Mouse (Mus musculus): ENCODE measurements around the gene Mgrn1. TPM values are rescaled to one million over a fixed set of nuclear protein-coding genes. Genes with fewer than 3 reads are reported as not detected.

The Mgrn1 gene
- polyA plus RNA-seq, 1 experiment from 2014 or later: 75.6 TPM

DNA sequence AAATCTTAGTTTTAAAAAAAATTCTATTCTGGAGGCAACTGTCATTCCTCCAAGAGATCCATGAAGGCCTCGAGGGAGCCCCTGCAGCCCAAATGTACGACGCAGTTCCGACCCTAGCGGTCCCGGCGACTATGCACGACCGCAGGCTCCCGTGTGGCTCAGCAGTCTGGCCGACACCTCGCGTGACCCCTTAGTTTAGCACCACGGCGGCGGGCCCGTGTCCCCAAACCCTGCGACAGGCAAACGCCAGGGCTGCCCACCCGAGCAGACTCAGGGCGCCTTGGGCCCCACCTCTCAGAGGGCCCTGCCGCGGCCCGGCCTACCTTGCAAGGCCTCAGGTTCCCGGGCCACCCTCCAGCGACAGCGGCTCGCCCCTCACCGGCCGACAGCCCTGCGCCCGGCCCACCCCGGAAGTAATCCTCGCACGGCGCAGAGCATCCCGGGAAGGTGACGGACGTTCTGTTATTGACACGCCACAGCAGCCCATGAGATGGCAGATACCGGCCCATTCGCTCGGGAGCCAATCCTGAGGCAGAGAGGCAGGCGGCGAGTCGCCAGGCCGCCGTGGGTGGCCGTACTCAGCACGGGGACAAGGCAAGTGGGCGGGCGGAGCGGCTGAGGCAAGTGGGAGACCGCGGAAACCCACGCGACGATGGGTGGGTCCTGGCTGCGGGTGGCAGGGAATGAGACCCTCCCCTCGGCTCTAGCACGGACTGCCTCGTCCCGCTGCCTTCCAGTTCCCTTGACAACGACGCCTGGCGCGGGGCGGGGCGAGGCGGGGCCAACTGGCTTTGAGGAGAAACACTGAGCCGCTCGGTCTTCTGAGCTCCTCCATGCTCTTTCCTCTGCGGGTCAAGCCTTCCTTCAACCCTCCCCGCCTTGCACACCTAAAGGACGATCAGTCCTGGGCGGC is 78.0 kb downstream of the Mgrn1 start, which contains the start of gene Anks3:
Gene Anks3, minus strand, starts transcription at position 409 of the 913 bp plus-strand sequence.
- H3K27me3 ChIP-seq (replicated peaks; ENCODE audit: insufficient read depth, low read length): no peaks in the 10 kb centered on the region
- TF ChIP-seq EP300 (IDR thresholded peaks at IDR 0.05) (no peak), CTCF (IDR thresholded peaks at IDR 0.05) (peak; percentile 19)
- H3K4me3 ChIP-seq (ENCODE audit: low read depth, low read length): peak within 1 kb of the TSS; percentile 76
- no peaks in the 10 kb centered on the region for H3K9me3 ChIP-seq (ENCODE audit: low read length)
- peak within 1 kb of the TSS; percentile 88 for H3K27ac ChIP-seq (ENCODE audit: low read length)
- 1% methylated on average over 68 of the region's 76 CpGs for WGBS
- peak within 1 kb of the TSS; percentile 70 for H3K9ac ChIP-seq (replicated peaks; ENCODE audit: low read depth)
- peak within 1 kb of the TSS; percentile 85 for H3K4me2 ChIP-seq (replicated peaks; ENCODE audit: low read depth, low read length)
- ATAC-seq (peak; percentile 98), DNase-seq (ENCODE audit: low spot score) (peak; percentile 99)
- peaks cover 5% of the 10 kb centered on the region; the same call in 1 of the 2 replicates for H3K4me1 ChIP-seq (ENCODE audit: insufficient read depth, low read depth, low read length)
- 0 out of 2 replicates have a peak, but pooled peaks cover 4% of the 10 kb centered on the region for H3K36me3 ChIP-seq (ENCODE audit: insufficient read depth, low read length)

DNA sequence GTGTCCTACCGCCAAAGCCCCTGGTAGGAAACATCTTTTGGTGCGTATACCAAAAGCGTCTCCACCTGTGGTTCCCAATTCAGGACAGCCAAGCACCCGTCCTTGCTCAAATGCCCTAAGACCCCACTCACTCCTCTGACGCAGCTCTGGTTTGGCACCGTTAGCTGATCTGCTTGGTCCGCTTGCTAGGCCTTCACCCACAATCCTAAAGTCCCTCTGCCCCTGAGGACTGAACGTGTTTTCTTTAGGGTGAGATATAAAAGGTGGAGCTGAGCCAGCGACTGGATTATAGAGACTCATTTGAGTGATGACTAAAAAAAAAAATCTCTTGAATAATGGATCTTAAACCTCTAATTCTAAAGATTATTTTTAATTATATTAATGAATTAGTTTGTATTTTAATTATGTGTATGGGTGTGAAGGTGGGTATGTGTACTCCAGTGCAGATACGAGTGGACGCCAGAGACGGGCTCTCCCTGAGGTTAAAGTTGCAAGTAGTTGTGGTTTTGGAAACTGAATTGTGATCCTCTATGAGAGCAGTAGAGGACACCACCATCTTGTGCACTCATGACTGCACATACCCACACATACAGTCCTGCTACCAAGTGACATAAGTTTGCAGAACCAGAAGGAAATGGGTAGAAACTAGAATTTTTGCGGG is 78.8 kb downstream of the Mgrn1 start:
- TF ChIP-seq CTCF (IDR thresholded peaks at IDR 0.05): no peak
- TF ChIP-seq EP300 (IDR thresholded peaks at IDR 0.05): no peak
- Histone ChIP-seq H3K4me1 (ENCODE audit: insufficient read depth, low read depth, low read length) (peaks cover 5% of the 10 kb centered on the region; the same call in 1 of the 2 replicates), H3K36me3 (ENCODE audit: insufficient read depth, low read length) (no peaks in the 10 kb centered on the region), H3K4me3 (ENCODE audit: low read depth, low read length) (peak overlapping the region; percentile 76), H3K27me3 (replicated peaks; ENCODE audit: insufficient read depth, low read length) (no peaks in the 10 kb centered on the region), H3K9me3 (ENCODE audit: low read length) (no peaks in the 10 kb centered on the region), H3K4me2 (replicated peaks; ENCODE audit: low read depth, low read length) (peak overlapping the region; percentile 85), H3K9ac (replicated peaks; ENCODE audit: low read depth) (peak overlapping the region; percentile 52; the same call in 1 of the 2 replicates), H3K27ac (ENCODE audit: low read length) (peak overlapping the region; percentile 88)
- peak; percentile 24 for DNase-seq (ENCODE audit: low spot score)
- ATAC-seq: no peak
- 19% methylated on average over 13 of the region's 13 CpGs for WGBS

DNA sequence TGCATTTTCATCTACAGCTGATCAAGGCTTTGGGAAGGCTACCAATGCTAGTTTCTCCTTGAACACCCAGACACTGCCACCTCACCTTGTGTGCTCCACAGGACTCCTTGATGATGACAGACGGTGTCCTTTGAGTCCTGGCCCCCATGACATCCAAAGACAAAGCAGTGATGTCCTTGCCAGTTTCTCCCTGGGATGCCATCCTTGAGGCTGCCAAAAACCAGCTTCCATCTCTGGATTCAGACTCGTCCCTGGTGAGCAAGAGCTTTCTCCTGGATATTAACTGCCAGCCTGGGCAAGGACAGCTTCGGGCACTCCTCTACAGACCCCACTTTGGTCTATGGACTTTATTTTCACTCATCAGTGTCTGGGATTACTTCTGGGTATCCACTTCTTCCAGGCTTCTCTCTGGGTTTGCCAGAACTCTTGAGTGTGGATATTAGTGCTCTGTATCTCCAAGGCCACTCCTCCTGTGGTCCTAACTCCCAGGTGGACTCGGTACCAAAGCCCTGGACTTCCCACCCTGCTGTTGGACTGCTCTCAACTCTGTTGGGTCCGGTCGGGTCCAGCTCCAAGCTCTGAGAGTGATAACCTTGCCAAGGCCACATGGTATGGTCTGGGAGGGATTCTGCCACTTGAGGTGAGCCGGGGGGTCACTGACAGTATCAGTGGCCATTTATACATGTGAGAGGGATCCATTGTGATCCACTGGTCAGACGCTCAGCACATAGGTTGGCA is 79.5 kb downstream of the Mgrn1 start:
- Histone ChIP-seq H3K27me3 (replicated peaks; ENCODE audit: insufficient read depth, low read length) (no peaks in the 10 kb centered on the region), H3K4me2 (replicated peaks; ENCODE audit: low read depth, low read length) (peak overlapping the region; percentile 85; the same call in 1 of the 2 replicates), H3K4me1 (ENCODE audit: insufficient read depth, low read depth, low read length) (peaks cover 5% of the 10 kb centered on the region; the same call in 1 of the 2 replicates), H3K4me3 (ENCODE audit: low read depth, low read length) (no peak overlapping the region), H3K36me3 (ENCODE audit: insufficient read depth, low read length) (no peaks in the 10 kb centered on the region), H3K9me3 (ENCODE audit: low read length) (no peaks in the 10 kb centered on the region), H3K27ac (ENCODE audit: low read length) (no peak overlapping the region), H3K9ac (replicated peaks; ENCODE audit: low read depth) (no peak overlapping the region)
- WGBS: 87% methylated on average over 8 of the region's 8 CpGs
- TF ChIP-seq CTCF (IDR thresholded peaks at IDR 0.05) (no peak), EP300 (IDR thresholded peaks at IDR 0.05) (no peak)
- DNase-seq (ENCODE audit: low spot score): no peak
- no peak for ATAC-seq

DNA sequence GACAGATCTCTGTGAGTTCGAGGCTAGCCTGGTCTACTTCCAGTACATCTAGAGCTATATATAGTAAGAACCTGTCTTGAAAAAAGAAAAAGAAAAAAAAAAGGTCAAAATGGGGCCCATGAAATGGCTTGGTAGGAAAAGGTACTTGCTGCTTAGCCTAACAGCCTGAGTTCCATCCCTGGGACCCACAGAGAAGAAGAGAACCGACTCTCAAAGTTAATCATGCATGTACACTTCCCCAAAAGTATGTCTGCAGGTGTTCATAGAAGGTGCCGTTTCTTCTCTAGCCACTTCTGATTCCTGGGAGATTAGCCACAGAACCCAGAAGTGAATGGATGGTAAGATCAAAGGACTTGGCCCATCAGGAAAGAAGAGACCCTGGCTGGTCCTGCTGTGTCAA is 82.4 kb downstream of the Mgrn1 start:
- Histone ChIP-seq H3K4me2 (replicated peaks; ENCODE audit: low read depth, low read length) (no peak overlapping the region), H3K9me3 (ENCODE audit: low read length) (no peaks in the 10 kb centered on the region), H3K27ac (ENCODE audit: low read length) (no peak overlapping the region), H3K9ac (replicated peaks; ENCODE audit: low read depth) (no peak overlapping the region), H3K4me1 (ENCODE audit: insufficient read depth, low read depth, low read length) (no peaks in the 10 kb centered on the region), H3K4me3 (ENCODE audit: low read depth, low read length) (no peak overlapping the region), H3K27me3 (replicated peaks; ENCODE audit: insufficient read depth, low read length) (no peaks in the 10 kb centered on the region), H3K36me3 (ENCODE audit: insufficient read depth, low read length) (no peaks in the 10 kb centered on the region)
- ATAC-seq: no peak
- TF ChIP-seq EP300 (IDR thresholded peaks at IDR 0.05) (no peak), CTCF (IDR thresholded peaks at IDR 0.05) (no peak)
- DNase-seq (ENCODE audit: low spot score): no peak
- WGBS: 72% methylated on average over 3 of the region's 3 CpGs

DNA sequence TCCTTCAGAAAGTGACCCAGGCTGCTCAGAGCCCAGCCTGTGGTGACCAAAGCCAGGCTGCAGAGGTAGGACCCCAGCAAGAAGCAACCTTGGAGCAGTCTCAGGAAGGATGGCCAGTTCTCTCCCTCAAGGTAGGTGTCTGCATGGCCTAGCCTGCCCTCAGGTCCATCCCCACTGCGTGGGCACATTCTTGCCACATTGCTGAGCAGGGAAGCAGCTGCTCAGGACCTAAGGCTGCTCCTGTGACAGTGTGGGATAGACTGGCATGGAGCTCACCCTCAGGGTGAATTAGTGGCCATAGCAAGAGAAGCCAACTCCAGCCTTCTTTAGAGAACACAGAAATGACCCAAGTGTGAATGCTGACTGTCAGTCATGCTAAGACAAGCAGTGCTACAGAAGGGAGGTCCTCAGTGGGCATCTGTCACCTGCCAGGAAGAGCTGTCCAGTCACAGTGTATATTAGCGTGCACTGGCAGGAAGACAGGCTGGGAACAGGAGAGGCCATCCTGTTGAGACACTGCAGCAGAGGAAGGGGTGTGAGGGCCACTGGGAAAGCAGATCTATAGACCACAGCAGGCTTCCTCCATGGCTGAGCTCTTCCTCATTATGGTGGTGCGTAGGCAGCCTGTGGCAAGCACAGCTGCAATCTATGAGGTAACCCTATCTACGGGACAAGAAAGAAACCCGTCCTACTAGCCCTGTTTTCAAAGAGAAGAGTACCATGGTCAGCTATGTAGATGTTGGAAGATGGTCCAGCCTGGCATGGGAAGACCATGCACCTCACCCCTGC is 83.2 kb downstream of the Mgrn1 start:
- ATAC-seq: peak; percentile 32; the same call in 1 of the 2 replicates
- Histone ChIP-seq H3K36me3 (ENCODE audit: insufficient read depth, low read length) (no peaks in the 10 kb centered on the region), H3K4me1 (ENCODE audit: insufficient read depth, low read depth, low read length) (no peaks in the 10 kb centered on the region), H3K4me3 (ENCODE audit: low read depth, low read length) (no peak overlapping the region), H3K27ac (ENCODE audit: low read length) (no peak overlapping the region), H3K9me3 (ENCODE audit: low read length) (no peaks in the 10 kb centered on the region), H3K4me2 (replicated peaks; ENCODE audit: low read depth, low read length) (no peak overlapping the region), H3K9ac (replicated peaks; ENCODE audit: low read depth) (no peak overlapping the region), H3K27me3 (replicated peaks; ENCODE audit: insufficient read depth, low read length) (no peaks in the 10 kb centered on the region)
- 80% methylated on average over 5 of the region's 5 CpGs for WGBS
- peak; percentile 41 for DNase-seq (ENCODE audit: low spot score)
- TF ChIP-seq EP300 (IDR thresholded peaks at IDR 0.05) (0 out of 2 replicates have a peak, but pooled peaks have one; percentile 22), CTCF (IDR thresholded peaks at IDR 0.05) (no peak)
